Mouse (Mus musculus) brown adipose tissue, adult 24 weeks (tissue): ENCODE results near the gene Pls1. TPM values are rescaled to one million over a fixed set of nuclear protein-coding genes. Genes with fewer than 3 reads are reported as not detected.

Experiments
- H3K27ac ChIP-seq: fragments of 200-500 bp; replicated peaks from 2 replicates; pipeline ENCODE4 v1.5.1; 2012; ENCODE audit warnings: low read depth, mild to moderate bottlenecking, low read length
- H3K4me1 ChIP-seq: fragments of 200-500 bp; 2 replicates; pipeline ENCODE4 v1.6.1; 2012; ENCODE audit warnings: low read length, mixed read lengths; ENCODE audit not compliant: control insufficient read depth, insufficient read depth, insufficient read length
- H3K4me3 ChIP-seq: fragments of 200-500 bp; 2 replicates; pipeline ENCODE4 v1.5.1; 2012; ENCODE audit warnings: low read depth, mild to moderate bottlenecking, low read length, moderate library complexity; ENCODE audit not compliant: insufficient read depth
- polyA plus RNA-seq: library from polyadenylated mRNA; stranded (reverse); fragments of >200 nt; gene quantifications from 2 replicates; pipeline ENCODE4 v1.2.4, GENCODE M21; 2012; ENCODE audit not compliant: missing spikeins, insufficient read depth, insufficient read length

Pls1 gene
- polyA plus RNA-seq, 1 experiment, result not detected

- Histone ChIP-seq H3K4me1 (no peaks in the 10 kb centered on the region), H3K27ac (no peak overlapping the region), H3K4me3 (no peak overlapping the region)
Measured at GRCm38 (mm10) chr9:95783646-95784293, 61.3 kb downstream of the Pls1 start.

DNA sequence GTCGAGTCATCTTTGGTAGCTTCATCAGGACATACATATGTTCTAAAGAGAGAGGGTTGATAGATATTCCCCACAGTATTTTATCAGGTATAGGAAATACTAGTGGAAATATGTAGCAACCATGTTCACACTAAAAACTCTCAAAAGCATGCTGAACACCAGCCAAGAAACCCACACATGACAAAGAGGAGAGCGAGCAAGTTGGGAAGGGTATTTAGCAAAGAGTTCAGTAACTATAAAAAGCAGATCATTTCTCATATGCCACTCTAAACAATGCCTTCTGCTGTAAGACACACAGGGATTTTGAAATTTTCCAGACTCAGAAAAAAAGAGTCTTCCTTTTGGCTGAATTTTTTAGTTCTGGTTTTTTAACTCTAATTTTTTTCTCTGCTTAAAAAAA is 73.4 kb downstream of the Pls1 start:
- no peak overlapping the region for H3K27ac ChIP-seq
- no peaks in the 10 kb centered on the region for H3K4me1 ChIP-seq
- H3K4me3 ChIP-seq, result no peak overlapping the region

DNA sequence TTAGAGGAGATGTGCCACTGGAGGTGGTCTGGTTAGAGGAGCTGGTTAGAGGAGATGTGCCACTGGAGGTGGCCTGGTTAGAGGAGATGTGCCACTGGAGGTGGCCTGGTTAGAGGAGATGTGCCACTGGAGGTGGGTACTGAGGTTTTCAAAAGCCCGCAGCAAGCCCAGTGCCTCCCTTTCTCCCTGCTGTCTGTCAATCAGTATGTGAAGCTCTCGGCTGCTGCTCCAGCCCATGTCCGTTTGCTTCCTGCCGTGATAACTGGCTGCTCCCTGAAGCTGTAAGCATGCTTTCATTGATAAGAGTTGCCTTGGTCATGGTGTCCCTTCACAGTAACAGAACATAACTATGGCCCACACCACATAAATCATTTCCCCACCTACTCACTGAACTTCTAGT is 81.9 kb downstream of the Pls1 start:
- Histone ChIP-seq H3K27ac (no peak overlapping the region), H3K4me1 (no peaks in the 10 kb centered on the region), H3K4me3 (no peak overlapping the region)

DNA sequence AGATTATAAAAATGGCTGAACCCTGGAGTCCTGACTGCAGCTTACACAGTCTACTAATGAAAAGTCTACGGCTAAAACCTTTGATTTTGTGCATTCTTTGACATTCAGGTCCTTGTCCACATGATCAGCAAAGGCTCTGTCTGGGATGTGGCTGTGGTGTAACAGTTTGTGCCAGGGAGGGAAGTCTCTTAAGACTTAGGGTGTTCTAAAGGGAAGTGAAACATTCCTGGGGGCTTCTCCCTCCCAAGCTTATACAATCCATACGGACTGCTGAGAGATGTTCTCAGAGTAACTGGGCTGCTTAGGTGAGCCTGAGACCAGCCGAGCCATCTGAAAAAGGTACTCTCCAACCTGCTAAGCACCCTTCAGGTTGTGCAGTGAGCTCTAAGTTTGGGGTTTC is 82.9 kb downstream of the Pls1 start:
- Histone ChIP-seq H3K4me3 (no peak overlapping the region), H3K4me1 (no peaks in the 10 kb centered on the region), H3K27ac (no peak overlapping the region)

GRCm38 (mm10) chr9:95761381-95761780 is 83.7 kb downstream of the Pls1 start:
- H3K27ac ChIP-seq, result no peak overlapping the region

DNA sequence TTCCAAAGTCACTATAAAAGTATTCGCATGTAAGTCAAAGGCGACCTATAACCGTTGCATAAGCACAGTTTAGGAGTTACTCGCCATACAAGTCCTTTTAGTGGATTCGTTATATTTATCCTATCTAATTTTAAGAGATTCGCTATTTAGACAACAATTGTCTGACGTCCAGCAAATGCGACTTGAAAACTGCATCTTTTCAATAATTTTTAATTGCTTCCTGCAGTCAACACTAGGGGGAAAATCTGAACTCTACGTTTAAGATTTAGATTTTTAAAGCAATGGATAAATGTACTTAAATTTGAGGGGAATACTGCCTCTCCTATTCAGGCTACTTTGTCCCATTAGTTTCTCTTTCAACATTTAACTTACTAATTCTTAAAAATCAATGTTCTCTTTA is 94.4 kb downstream of the Pls1 start:
- H3K4me3 ChIP-seq, result no peak overlapping the region
- peaks cover 4% of the 10 kb centered on the region for H3K4me1 ChIP-seq
- no peak overlapping the region for H3K27ac ChIP-seq

More at GRCm38 (mm10) chr9:95761381-95761780, 83.7 kb downstream of the Pls1 start:
- H3K4me3 ChIP-seq, result no peak overlapping the region
- H3K4me1 ChIP-seq, result no peaks in the 10 kb centered on the region

GRCm38 (mm10) chr9:95750037-95750511 is 95.0 kb downstream of the Pls1 start, which contains the start of gene Trpc1:
Gene Trpc1 (minus strand): TSS chr9:95750375.
- H3K27ac ChIP-seq, result no peak within 1 kb of the TSS
- H3K4me3 ChIP-seq, result peak within 1 kb of the TSS; percentile 95

GRCm38 (mm10) chr9:95749461-95749928 is 95.6 kb downstream of the Pls1 start:
- H3K4me1 ChIP-seq, result peaks cover 4% of the 10 kb centered on the region
- no peak overlapping the region for H3K27ac ChIP-seq
- H3K4me3 ChIP-seq, result peak overlapping the region; percentile 95

More at GRCm38 (mm10) chr9:95750037-95750511, 95.0 kb downstream of the Pls1 start, which contains the start of gene Trpc1:
- H3K4me1 ChIP-seq, result peaks cover 4% of the 10 kb centered on the region

DNA sequence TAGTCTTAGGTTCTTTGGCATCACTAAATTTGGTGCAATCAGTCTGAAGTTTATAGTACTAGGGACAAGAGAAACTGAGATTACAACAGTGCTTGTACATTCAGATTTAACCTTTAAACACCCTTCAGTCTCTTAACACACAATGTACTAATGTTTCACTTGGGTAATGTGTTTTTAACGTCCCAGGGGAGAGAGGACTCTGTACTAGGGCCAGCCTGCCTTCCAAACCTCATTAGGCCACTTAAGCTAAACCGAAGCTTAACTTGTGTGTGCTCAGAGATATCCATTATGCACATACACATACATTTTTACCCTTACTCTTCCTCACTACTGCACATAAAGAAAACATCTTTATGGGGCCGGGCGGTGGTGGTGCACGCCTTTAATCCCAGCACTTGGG is 97.8 kb downstream of the Pls1 start:
- H3K27ac ChIP-seq, result no peak overlapping the region
- H3K4me3 ChIP-seq, result no peak overlapping the region
- H3K4me1 ChIP-seq, result peaks cover 4% of the 10 kb centered on the region

- H3K4me3 ChIP-seq, result no peak overlapping the region
- peaks cover 4% of the 10 kb centered on the region for H3K4me1 ChIP-seq
- no peak overlapping the region for H3K27ac ChIP-seq
Measured at GRCm38 (mm10) chr9:95744845-95745613, 100.1 kb downstream of the Pls1 start.

GRCm38 (mm10) chr9:95736238-95736637 is 108.9 kb downstream of the Pls1 start:
- no peak overlapping the region for H3K27ac ChIP-seq
- H3K4me1 ChIP-seq, result no peaks in the 10 kb centered on the region
- no peak overlapping the region for H3K4me3 ChIP-seq

DNA sequence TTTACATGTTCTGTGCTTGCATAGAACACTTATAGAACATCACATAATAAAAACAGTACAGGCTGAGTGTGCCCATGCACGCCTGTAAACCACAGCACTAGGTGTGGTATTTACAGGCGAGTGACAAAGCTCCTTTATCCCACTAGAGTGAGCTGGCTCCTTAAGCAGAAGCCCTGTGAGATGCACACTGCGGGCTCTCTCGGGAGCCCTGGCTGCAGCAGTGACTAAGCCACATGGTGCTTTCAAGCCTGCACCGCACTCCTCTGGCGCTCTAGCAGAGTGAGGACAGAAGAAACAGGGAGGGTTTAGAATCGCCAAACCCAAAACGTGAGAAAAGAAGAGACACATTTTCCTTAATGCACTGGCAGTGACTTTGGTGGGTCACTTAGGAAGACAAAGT is 132.5 kb downstream of the Pls1 start:
- Histone ChIP-seq H3K4me1 (no peaks in the 10 kb centered on the region), H3K4me3 (no peak overlapping the region), H3K27ac (no peak overlapping the region)

- no peak overlapping the region for H3K27ac ChIP-seq
- H3K4me3 ChIP-seq, result no peak overlapping the region
- no peaks in the 10 kb centered on the region for H3K4me1 ChIP-seq
Measured at GRCm38 (mm10) chr9:95708943-95709342, 136.2 kb downstream of the Pls1 start.

GRCm38 (mm10) chr9:95705371-95705770 is 139.7 kb downstream of the Pls1 start:
- Histone ChIP-seq H3K4me1 (no peaks in the 10 kb centered on the region), H3K27ac (no peak overlapping the region)

DNA sequence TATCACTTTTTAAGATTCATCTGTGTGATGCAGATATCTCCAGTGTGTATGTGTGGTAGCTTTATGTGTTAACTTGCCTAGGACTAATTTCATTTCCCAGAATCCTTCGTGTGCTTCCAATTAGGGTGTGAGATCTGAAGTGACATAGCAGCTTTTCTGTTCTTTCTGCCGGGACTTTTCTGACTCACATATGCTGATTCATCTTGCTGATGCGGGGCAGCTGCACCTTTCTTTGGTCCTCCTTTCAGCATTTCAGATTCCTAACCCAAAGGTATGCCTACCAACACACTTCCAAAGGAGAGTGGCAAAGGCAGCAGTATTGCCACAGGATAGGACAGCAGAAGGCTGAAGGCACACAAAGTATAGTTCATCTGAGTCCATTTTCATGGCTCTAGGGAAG is 141.0 kb downstream of the Pls1 start:
- H3K4me3 ChIP-seq, result no peak overlapping the region
- no peaks in the 10 kb centered on the region for H3K4me1 ChIP-seq
- no peak overlapping the region for H3K27ac ChIP-seq

More at GRCm38 (mm10) chr9:95705371-95705770, 139.7 kb downstream of the Pls1 start:
- no peak overlapping the region for H3K4me3 ChIP-seq
